Mouse (Mus musculus): ENCODE data around the gene Asb6. TPM values are rescaled to one million over a fixed set of nuclear protein-coding genes. Genes with fewer than 3 reads are reported as not detected.

The Asb6 gene
- polyA plus RNA-seq, 2 experiments = 29.5 to 36.8 TPM

DNA sequence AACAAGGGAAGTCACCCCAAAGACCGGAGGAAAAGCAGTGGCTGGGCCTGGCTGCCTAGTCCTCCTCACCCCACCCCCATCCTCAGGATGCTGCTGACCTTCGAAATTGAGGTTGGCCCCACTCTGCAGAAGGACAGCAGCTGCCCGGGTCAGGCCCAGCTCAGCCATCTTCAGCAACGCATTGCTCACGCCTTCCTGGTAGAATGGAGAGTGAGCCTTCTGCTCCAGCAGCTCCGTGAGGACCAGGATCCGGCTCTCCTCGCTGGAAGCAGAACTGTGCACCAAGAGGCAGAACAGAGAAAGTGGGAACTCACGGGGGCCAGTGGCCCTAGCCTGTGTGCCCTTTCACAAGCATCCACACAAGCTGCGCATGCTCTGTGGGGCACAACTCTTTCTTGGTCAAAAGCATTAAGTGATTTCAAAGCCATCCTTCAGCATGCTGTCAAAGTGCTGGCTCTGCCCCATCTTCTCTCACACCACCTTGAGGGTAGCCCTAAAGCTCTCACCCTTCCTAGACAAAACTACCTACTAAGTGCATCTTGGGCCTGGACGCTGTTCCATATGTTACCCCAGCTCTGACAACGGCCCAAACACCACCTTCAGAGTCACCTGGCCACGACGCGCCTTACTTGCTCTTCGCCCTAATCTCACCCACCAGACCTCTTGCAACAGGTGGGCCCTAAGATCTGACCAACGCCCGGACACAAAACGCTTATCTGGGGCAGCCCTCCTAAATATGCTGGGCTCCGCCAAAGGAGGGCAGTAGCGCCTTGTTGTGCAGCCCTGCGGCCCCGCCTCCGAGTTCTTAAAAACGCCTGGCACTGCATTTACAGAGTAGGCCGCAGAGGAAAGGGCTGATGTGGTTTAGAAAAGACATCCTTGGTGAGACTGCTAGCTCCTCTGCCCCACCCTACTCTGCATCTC lies 3.0 kb downstream of the Asb6 start:
- WGBS = 32% methylated on average over 26 of the region's 26 CpGs
- ATAC-seq (ENCODE audit: low FRiP score, low read depth) = no peak

DNA sequence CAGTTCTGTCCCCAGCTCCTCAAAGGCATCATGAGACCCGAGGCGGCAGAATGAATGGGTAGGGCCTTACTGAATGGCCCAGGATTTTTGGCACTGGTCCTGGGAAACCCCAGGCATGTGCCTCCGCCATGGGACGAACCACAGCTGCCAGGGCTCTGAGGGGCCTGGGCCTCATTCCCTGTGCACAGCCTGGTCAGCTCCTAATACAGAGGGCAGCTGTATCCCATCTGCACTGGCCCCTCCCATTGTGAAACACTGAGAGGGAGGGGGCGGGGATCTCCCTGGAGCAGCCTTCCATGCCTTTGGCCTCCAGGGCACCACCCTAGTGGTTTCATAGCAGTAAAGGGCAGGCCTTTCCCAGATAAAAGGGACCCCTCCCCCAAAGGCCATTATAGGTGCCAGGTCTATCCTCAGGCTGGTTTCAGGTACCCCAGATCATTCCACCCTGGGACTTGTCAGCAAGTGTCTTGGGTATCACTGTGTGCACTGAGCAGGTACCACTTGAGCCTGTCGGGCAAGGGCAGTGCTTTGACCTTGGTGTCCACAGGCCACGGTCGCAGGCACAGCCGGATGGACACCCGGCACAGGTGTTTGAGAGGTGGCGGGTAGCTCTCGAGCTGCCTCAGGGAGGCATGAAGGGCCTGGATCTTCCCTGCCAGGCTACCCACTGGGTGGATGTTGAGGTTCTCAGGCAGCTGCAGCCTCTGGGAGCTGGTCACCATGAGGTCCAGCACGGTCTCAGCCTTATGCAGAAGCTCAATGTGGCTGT lies 6.6 kb downstream of the Asb6 start:
- H3K4me3 ChIP-seq (replicated peaks; ENCODE audit: low read length) = no peak overlapping the region

More for the DNA sequence above, 3.0 kb downstream of the Asb6 start:
- H3K4me1 ChIP-seq (ENCODE audit: control insufficient read depth, insufficient read depth, low read length) = peaks cover 11% of the 10 kb centered on the region
- TF ChIP-seq POLR2A (IDR thresholded peaks at IDR 0.05; ENCODE audit: borderline replicate concordance, extremely low read depth, insufficient read depth, insufficient read length) = no peak
- peaks cover 44% of the 10 kb centered on the region for H3K36me3 ChIP-seq (ENCODE audit: control insufficient read depth, insufficient read depth, low read length)
- peak overlapping the region; percentile 92 for H3K4me3 ChIP-seq (replicated peaks; ENCODE audit: low read length)
- H3K27me3 ChIP-seq (ENCODE audit: control insufficient read depth, insufficient read depth, low read length) = no peaks in the 10 kb centered on the region
- peak overlapping the region; percentile 39; the same call in 1 of the 2 replicates for H3K27ac ChIP-seq (replicated peaks; ENCODE audit: low read depth, low read length)
- peak overlapping the region; percentile 88 for H3K4me2 ChIP-seq (replicated peaks; ENCODE audit: low read depth, low read length, severe bottlenecking)
- peak; percentile 39 for DNase-seq (ENCODE audit: low spot score)
- H3K9ac ChIP-seq (ENCODE audit: low read depth, low read length, severe bottlenecking) = peak overlapping the region; percentile 79
- no peaks in the 10 kb centered on the region for H3K9me3 ChIP-seq (ENCODE audit: control insufficient read depth, low read length)

DNA sequence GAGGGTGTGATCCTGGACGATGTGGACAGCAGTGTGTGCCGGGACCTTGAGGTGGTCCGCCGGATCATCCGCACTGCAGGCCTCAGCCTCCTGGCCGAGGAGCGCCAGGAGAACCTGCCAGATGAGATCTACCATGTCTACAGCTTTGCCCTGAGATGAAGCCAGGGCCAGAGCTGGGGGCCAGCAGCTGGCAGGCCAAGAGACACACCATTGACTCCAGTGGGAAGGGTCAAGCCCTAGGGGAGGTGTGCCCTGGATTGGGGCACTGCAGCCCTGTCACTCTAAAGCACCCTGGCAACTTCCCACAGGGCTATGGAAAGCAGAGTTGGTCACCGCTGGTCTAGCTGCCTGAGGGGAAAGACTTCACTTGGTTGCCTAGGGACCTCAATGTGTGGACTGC lies 7.7 kb downstream of the Asb6 start:
- no peak overlapping the region for H3K27ac ChIP-seq (replicated peaks; ENCODE audit: low read depth, low read length)
- H3K4me3 ChIP-seq (replicated peaks; ENCODE audit: low read length) = no peak overlapping the region
- no peak for TF ChIP-seq POLR2A (IDR thresholded peaks at IDR 0.05; ENCODE audit: borderline replicate concordance, extremely low read depth, insufficient read depth, insufficient read length)
- DNase-seq (ENCODE audit: low spot score) = no peak
- no peak overlapping the region for H3K9ac ChIP-seq (ENCODE audit: low read depth, low read length, severe bottlenecking)
- no peak for ATAC-seq (ENCODE audit: low FRiP score, low read depth)
- no peaks in the 10 kb centered on the region for H3K27me3 ChIP-seq (ENCODE audit: control insufficient read depth, insufficient read depth, low read length)
- peaks cover 7% of the 10 kb centered on the region for H3K4me1 ChIP-seq (ENCODE audit: control insufficient read depth, insufficient read depth, low read length)
- H3K36me3 ChIP-seq (ENCODE audit: control insufficient read depth, insufficient read depth, low read length) = peaks cover 79% of the 10 kb centered on the region
- WGBS = 91% methylated on average over 8 of the region's 8 CpGs
- H3K4me2 ChIP-seq (replicated peaks; ENCODE audit: low read depth, low read length, severe bottlenecking) = no peak overlapping the region
- no peaks in the 10 kb centered on the region for H3K9me3 ChIP-seq (ENCODE audit: control insufficient read depth, low read length)

More for the DNA sequence above, 6.6 kb downstream of the Asb6 start:
- TF ChIP-seq POLR2A (IDR thresholded peaks at IDR 0.05; ENCODE audit: borderline replicate concordance, extremely low read depth, insufficient read depth, insufficient read length) = no peak
- H3K9me3 ChIP-seq (ENCODE audit: control insufficient read depth, low read length) = no peaks in the 10 kb centered on the region
- H3K4me1 ChIP-seq (ENCODE audit: control insufficient read depth, insufficient read depth, low read length) = peaks cover 11% of the 10 kb centered on the region
- no peak overlapping the region for H3K9ac ChIP-seq (ENCODE audit: low read depth, low read length, severe bottlenecking)
- no peak overlapping the region; the same call in 1 of the 2 replicates for H3K27ac ChIP-seq (replicated peaks; ENCODE audit: low read depth, low read length)
- WGBS = 73% methylated on average over 13 of the region's 13 CpGs
- ATAC-seq (ENCODE audit: low FRiP score, low read depth) (peak; percentile 53; the same call in 1 of the 2 replicates), DNase-seq (ENCODE audit: low spot score) (peak; percentile 69)
- no peak overlapping the region for H3K4me2 ChIP-seq (replicated peaks; ENCODE audit: low read depth, low read length, severe bottlenecking)
- H3K27me3 ChIP-seq (ENCODE audit: control insufficient read depth, insufficient read depth, low read length) = no peaks in the 10 kb centered on the region
- peaks cover 71% of the 10 kb centered on the region for H3K36me3 ChIP-seq (ENCODE audit: control insufficient read depth, insufficient read depth, low read length)

DNA sequence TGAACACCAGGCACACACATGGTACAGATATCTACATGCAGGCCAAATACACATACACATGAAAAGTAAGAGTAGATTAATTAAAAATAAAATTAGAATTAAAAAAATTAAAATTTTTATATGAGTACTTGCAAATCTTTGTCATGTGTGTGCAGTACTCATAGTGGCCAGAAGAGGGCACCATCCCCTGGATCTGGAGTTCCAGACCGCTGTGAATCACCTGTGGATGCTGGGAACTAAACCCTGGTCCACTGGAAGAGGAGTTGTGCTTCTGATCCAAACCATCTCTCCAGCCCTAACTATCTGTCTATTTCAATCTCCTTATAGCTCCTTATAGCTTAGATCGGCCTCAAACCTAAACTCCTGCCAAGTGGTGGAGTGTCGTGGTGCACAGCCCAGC lies 9.1 kb downstream of the Asb6 start:
- Histone ChIP-seq H3K27ac (replicated peaks; ENCODE audit: low read depth, low read length) (no peak overlapping the region), H3K4me1 (ENCODE audit: control insufficient read depth, insufficient read depth, low read length) (no peaks in the 10 kb centered on the region), H3K36me3 (ENCODE audit: control insufficient read depth, insufficient read depth, low read length) (peaks cover 84% of the 10 kb centered on the region), H3K9ac (ENCODE audit: low read depth, low read length, severe bottlenecking) (no peak overlapping the region), H3K4me2 (replicated peaks; ENCODE audit: low read depth, low read length, severe bottlenecking) (no peak overlapping the region), H3K9me3 (ENCODE audit: control insufficient read depth, low read length) (no peaks in the 10 kb centered on the region), H3K4me3 (replicated peaks; ENCODE audit: low read length) (no peak overlapping the region), H3K27me3 (ENCODE audit: control insufficient read depth, insufficient read depth, low read length) (no peaks in the 10 kb centered on the region)
- WGBS = 96% methylated on average over 3 of the region's 3 CpGs
- DNase-seq (ENCODE audit: low spot score) (no peak), ATAC-seq (ENCODE audit: low FRiP score, low read depth) (no peak)
- TF ChIP-seq POLR2A (IDR thresholded peaks at IDR 0.05; ENCODE audit: borderline replicate concordance, extremely low read depth, insufficient read depth, insufficient read length) = no peak

DNA sequence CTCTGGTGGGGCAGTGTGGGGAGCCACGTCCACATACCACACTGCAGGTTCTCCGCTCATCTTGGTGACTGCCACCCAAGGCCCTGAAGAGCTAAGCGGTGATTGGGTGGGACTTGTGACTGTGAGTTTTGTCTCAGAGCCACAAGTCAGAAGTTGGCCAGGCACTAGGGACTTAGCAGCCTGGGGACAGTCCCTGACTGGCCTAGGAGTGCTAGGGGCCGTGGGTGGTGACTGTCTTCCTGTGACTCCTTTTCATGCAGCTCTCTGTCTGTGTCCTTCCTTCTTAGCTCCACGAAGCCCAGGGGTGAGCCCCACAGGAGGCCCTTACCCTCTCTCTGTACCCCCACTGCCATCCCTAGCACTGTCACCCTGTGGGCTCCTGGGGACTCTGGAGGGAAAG lies 10.3 kb downstream of the Asb6 start:
- Histone ChIP-seq H3K9ac (ENCODE audit: low read depth, low read length, severe bottlenecking) (no peak overlapping the region), H3K27ac (replicated peaks; ENCODE audit: low read depth, low read length) (no peak overlapping the region), H3K27me3 (ENCODE audit: control insufficient read depth, insufficient read depth, low read length) (no peaks in the 10 kb centered on the region), H3K9me3 (ENCODE audit: control insufficient read depth, low read length) (no peaks in the 10 kb centered on the region), H3K4me1 (ENCODE audit: control insufficient read depth, insufficient read depth, low read length) (no peaks in the 10 kb centered on the region), H3K36me3 (ENCODE audit: control insufficient read depth, insufficient read depth, low read length) (peaks cover 84% of the 10 kb centered on the region), H3K4me2 (replicated peaks; ENCODE audit: low read depth, low read length, severe bottlenecking) (no peak overlapping the region), H3K4me3 (replicated peaks; ENCODE audit: low read length) (no peak overlapping the region)
- no peak for ATAC-seq (ENCODE audit: low FRiP score, low read depth)
- no peak for TF ChIP-seq POLR2A (IDR thresholded peaks at IDR 0.05; ENCODE audit: borderline replicate concordance, extremely low read depth, insufficient read depth, insufficient read length)
- no peak for DNase-seq (ENCODE audit: low spot score)
- WGBS = 92% methylated on average over 5 of the region's 5 CpGs
